Mouse (Mus musculus) cerebellum, adult 9-11 months (tissue): Measurements from ENCODE around the gene Nfs1.
A peak's percentile ranks its signal among the peaks of the same experiment; 100 is the strongest.
"Not testable (repeated sequence)": the region's sequence is repeated elsewhere in the genome, so short reads cannot be mapped to it uniquely, and the experiment has no call there.

Experiments
- DNase-seq: peaks from one replicate; pipeline ENCODE4 v3.0.0; 2022

Nfs1 gene

DNA sequence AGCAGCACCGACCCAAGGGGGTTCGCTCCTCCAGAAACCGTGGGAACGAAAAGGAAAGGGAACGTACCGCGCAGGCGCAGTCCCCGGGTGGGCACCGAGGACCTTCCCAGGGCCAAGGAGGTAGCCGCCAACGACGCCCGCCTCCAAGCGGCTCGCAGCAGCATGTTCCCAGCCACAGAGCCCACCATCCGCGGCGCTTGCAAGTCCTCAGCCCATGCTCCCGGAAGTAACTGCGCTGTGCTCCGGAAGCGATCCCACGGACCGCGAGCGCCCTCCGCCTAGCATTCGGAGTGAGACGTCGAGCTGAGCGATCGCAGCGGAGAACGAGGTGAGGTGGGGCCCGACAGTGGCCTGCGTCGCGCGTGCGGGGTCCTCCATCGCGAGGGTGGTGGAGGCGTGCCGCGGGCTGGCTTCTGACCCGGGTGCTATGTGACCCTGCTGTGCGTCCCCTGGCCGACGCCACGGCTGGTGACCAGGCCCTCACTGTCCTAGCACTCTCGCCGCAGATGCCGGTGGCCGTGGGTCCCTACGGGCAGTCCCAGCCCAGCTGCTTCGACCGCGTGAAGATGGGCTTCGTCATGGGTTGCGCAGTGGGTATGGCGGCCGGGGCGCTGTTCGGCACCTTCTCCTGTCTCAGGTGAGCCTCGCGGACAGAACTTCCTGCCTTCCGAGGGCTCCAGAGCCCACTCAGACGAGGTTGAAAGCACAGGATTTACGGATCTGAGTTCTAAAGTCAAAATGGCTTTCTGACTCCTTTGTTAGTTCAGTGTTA, at the start of gene Nfs1, which contains the start of gene Romo1:
TSS of gene Nfs1 (minus strand) at position 234 of the 772 bp plus-strand sequence.
TSS of gene Romo1 (plus strand) at position 87 of the 772 bp plus-strand sequence.
- peak; percentile 89 for DNase-seq

DNA sequence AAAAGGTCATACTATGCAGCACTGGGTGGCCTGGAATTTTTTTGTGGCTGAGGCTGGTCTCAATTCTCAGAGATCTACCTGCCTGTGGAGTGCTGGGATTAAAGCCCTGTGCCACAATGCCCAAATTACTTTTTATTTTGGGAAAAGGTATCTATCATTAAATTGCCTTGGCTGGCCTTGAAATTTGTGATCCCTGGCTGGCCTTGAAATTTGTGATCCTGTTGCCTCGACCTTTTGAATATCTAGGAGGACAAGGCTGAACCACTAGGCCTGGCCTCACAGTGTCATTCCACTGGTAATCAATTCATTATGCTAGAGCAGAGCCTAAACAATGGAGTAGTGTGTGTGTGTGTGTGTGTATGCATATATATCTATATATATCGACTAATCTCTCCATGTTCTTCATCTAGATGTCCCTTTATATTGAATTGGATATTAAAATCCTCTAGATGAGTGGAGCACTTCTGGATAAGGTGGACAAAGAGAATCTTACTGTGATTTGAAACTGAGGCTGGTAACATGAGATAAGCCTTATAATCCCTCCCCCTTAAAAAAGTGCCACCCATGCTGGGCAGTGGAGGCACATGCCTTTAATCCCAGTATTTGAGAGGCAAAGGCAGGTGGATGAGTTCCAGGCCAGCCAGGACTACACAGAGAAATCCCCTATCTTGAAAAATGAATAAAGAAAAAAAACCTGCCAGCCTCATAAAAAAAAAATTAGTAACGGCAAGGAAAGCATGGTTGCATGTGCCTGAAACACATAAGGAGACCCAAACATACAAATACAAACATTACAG, 49.3 kb upstream of the Nfs1 start:
- no peak for DNase-seq

- DNase-seq, result no peak
These were observed 48.1 kb upstream of the Nfs1 start for GRCm38 (mm10) chr2:156192068-156192467.

DNA sequence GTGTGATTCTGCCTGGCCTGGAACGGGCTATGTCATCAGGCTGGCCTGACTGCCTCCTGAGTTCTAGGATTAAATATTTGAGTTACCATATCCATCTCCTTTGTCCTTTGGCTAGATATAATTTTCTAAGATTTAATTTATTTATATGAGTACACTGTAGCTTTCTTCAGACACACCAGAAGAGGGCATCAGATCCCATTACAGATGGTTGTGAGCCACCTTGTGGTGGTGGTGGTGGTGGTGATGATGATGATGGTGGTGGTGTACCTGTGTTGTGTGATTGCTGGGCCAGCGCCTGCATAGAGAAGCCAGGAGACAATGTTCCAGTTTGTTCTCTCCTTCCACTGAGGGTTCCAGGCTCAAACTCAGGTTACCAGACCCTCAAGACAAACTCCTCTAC, 47.6 kb upstream of the Nfs1 start:
- DNase-seq, result no peak

- no peak for DNase-seq
These were observed 46.3 kb upstream of the Nfs1 start for GRCm38 (mm10) chr2:156190004-156190896.

GRCm38 (mm10) chr2:156189241-156189640, 45.3 kb upstream of the Nfs1 start:
- not testable (repeated sequence) for DNase-seq

DNA sequence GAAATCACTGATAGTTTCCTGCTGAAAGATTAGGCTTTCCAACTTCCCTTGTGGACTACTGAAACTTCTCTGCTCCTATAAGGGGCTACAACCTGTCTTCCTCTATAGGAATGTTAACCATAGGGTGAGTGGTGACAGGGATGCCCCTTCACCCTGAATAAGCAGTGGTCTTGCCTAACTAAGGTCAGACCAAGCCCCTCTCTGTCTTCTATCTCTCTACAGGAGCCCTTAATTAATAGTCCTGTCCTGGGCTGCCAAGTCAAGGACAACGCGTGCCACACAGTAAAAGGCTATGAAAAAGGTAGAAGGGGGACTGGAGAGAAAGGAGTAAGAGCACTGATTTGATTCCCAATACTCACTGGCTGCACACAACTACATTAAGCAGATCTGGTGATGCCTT, 37.6 kb upstream of the Nfs1 start:
- DNase-seq, result no peak

- DNase-seq, result no peak
These were observed 37.0 kb upstream of the Nfs1 start for GRCm38 (mm10) chr2:156180824-156181590.

- peak; percentile 100 for DNase-seq
These were observed 36.3 kb upstream of the Nfs1 start, which contains the start of gene Rbm39 for GRCm38 (mm10) chr2:156180094-156180821. Gene Rbm39, minus strand, starts transcription at chr2:156180238.

- DNase-seq, result no peak
These were observed 35.8 kb upstream of the Nfs1 start for GRCm38 (mm10) chr2:156179796-156180093.

DNA sequence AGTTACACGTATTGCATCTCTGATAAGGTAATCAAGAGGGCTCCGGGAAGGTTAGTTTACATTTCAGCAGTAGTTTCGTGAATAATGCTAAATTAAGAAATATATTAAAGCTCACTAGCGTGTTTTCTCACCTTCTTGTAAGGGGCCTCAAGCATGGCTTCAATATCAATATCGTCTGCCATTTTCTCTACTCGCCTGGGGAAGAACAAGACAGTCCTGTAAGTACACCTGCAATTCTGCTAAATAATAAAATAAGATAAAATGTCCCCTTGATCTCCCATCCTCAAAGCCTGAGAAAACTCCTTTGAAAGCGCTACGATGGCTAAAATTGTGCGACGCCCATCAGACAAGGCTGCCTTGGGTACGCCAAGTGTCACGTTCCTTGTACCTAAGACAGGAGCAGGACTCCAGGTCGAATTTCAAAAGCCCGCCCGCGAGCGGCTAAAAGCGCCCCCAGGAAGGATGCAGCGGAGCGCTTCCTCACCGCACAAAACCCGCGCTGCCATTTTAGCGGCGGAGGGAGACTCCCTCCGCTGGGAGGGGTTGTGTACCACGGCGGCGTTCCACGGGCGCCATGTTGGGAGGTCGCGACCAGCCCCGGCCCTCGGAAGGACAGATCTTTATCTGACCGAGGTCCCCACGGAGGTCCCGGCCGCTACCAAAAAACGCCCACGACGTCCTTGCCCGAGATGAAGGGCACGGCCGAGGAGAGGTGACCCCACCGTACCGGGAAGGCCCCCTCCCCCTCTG, 35.2 kb upstream of the Nfs1 start:
- peak; percentile 78 for DNase-seq

DNA sequence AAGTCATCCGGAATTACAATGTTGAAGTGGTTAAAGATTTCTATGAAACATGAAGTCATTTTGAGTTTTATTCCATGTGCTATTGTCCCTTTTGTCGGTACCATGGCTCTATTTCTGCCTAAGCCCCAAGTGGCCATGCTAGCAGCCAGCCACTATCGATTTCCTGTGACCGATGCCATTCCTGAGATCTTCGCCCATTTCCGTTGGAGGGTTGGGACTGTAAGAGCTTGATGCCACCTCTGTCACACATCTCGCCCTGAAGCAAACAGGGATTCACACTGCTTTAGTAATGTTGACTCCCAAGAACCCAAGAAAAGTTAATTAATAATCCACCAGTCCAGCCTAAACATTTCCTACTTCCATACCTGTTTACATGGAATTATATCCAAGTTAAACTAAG, 33.7 kb upstream of the Nfs1 start:
- DNase-seq, result no peak

GRCm38 (mm10) chr2:156177079-156177478, 33.1 kb upstream of the Nfs1 start:
- DNase-seq, result no peak

GRCm38 (mm10) chr2:156166557-156166956, 22.6 kb upstream of the Nfs1 start:
- DNase-seq, result no peak

DNA sequence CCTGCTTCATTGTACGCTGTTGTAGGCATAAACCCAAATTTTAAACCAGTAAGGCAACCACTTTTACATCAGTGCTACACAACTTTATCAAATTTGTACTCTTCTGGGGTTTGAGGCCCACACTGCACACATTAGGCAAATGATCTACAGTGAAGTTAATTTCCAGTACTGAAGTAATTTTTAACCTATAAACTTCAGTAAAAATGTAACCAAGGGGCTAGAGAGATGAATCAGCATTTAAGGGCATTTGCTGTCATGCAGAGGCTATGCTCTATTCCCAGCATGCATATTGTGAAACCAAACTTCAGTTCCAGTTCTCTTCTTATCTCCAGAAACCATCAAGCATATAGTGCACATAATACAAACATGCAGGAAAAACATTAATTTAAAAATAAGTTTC, 21.5 kb upstream of the Nfs1 start:
- DNase-seq, result no peak

DNA sequence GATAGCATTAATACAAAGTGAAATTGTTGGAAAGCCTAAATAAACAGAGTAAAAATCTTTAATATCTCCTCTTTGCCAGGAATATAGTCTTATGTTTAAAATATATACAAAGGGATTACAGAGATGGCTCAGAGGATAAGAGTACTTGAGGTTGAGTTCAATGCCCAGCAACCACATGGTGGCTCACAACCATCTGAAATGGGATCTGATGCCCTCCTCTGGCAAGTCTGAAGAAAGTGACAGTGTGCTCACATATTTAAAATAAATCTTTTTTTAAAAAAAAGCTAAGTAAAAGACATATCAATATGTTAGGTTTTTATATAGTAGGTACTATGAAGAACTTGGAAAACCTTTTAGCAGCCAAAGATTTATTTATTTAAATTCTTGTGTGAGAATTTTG, 7.6 kb upstream of the Nfs1 start:
- no peak for DNase-seq

DNA sequence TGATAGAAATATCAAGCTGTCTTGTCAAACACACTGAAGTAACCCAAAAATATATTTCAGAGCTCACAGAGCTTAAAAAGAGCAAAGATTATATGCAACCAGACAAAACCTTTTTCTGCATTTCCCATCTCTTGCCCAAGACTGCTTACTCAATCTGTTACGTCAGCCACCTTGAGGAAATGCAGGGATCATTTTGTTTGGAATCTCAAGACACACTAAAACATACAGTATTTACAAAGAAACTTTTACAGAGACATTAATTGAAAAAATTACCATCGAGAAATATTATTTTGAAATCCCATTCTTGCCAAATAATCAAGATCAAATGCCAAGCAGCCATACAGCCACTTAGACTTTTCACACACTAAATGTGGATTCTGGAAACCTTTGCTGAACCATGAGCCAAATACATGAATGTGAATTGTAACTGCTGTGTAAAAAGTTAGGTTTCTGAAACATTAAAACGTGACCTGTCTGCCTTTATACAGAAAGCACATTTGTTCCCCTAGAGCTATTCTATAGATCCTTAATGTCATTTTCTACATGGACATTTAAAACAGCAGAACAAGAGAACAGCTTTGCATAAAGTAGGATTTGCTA, 3.4 kb upstream of the Nfs1 start:
- no peak for DNase-seq

DNA sequence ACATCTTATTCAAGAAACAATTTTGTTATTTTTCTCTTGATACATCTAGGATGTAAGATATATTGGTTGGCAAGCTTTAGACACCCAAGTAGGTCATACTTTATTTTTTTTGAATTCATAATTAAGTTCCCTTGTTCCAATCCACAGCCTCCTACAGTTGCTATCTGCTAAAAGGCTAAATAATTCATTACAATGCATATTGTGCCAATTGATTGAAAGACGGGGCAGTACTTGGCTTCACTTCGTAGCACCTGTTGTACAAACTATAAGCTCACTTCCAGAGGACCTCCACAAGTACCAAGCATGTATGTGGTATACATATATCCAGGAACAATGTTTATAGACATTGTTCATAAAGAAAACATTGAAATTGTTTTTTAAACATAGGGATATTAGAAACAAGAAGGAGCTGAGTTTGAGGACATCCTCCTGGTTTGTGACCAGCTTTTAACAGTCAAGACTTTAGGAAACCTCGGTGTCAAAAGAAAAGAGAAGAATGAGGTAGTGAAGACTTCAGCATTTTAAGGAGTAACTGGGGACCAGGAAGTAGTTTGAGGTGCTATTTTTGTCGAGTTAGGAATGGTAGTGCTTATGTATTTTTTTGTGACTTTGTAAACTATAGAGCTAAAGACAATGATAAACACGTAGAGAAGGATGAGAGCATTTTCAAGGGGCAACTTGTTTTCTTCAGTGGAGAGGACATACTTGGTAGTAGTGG, 2.4 kb upstream of the Nfs1 start:
- DNase-seq, result no peak

DNA sequence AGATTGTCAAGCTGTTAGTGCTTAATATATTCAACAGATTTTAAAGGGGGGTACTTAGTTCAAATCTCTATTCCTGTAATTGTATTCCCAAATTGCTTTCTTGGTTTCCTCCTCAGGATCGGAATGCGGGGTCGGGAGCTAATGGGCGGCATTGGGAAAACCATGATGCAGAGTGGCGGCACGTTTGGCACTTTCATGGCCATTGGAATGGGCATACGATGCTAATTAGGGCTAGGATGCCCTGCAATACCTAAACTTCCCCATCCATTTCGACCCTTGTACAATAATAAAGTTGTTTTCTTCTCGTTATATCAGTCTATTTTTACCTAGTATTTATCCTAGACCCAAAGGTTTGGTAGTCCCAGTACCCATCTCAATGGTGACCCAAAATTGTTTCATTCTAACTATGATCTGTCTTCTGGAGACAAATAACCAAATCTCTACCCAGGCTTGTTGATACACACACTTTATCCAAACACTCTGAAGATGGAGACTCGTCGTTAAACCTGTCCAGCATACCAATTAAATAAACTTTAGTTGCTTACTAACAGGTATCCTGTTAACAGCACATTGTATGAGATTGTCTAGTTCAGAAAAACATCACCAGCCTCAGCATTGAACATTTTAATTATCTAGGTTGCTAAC, 1.6 kb upstream of the Nfs1 start:
- no peak for DNase-seq
